8 mouse cellular contexts compared by ENCODE assay signal in genomic region chr4:141962811-141963685, GRCm38 (mm10). TPM values are rescaled to one million over a fixed set of nuclear protein-coding genes. Genes with fewer than 3 reads are reported as not detected.
DNase-seq lines count a peak whose midpoint lies in the region; ATAC-seq and TF ChIP-seq lines count a peak whose summit lies in the region.

No protein-coding gene starts in this region.

- WGBS in heart, embryonic 11.5 days (ENCODE audit: insufficient replicate concordance) = 10% methylated on average over 23 of the region's 23 CpGs

- peak; percentile 65 for DNase-seq in gastrocnemius, adult 2 months
- no peak for DNase-seq in gastrocnemius, adult 8-10 months (ENCODE audit: low spot score in 2 of 2)
- peak; percentile 30 to 43 for DNase-seq in CD8-positive naive resting alpha-beta T cell, adult 2 months (ENCODE audit: low read depth in 2 of 2, low spot score in 2 of 2)
- peak; percentile 18 for DNase-seq in c-Kit-positive CD71-positive TER-119-positive erythroid progenitor cells, embryonic 14.5 days (ENCODE audit: low spot score)
- DNase-seq in kidney, postnatal 36 days = peak; percentile 21 to 79
- peak; percentile 65 for DNase-seq in testis, postnatal 14 days (ENCODE audit: low spot score)

- intact Hi-C loops in gastrocnemius, adult 2 months (cut with DNase I) = no loop called here

- H3K27ac ChIP-seq in gastrocnemius, adult 2 months = no peak overlapping the region
- H3K27ac ChIP-seq in heart, embryonic 11.5 days (ENCODE audit: low read depth, low read length) = no peak overlapping the region

- no peak overlapping the region for H3K9ac ChIP-seq in heart, embryonic 11.5 days (ENCODE audit: low read depth, low read length)

- H3K4me2 ChIP-seq in heart, embryonic 11.5 days = peak overlapping the region; percentile 40

- TF ChIP-seq CTCF in gastrocnemius, adult 2 months (IDR thresholded peaks at IDR 0.05) = peak; percentile 80

- H3K9me3 ChIP-seq in heart, embryonic 11.5 days (replicated peaks; ENCODE audit: control insufficient read depth, low read length) = 0 out of 2 replicates have a peak, but pooled peaks cover 6% of the 10 kb centered on the region

- H3K36me3 ChIP-seq in heart, embryonic 11.5 days (ENCODE audit: control insufficient read depth, insufficient read depth, low read length) = no peaks in the 10 kb centered on the region

- H3K27me3 ChIP-seq in heart, embryonic 11.5 days (ENCODE audit: control insufficient read depth, insufficient read depth, low read length) = no peaks in the 10 kb centered on the region

- ATAC-seq in heart, embryonic 11.5 days (replicated peaks; ENCODE audit: insufficient number of reproducible peaks, low FRiP score, low TSS enrichment) = no peak
- ATAC-seq in megakaryocyte progenitor cell, adult 5-6 weeks (replicated peaks; ENCODE audit: poor library complexity) = peak; percentile 73

- peaks cover 18% of the 10 kb centered on the region for H3K4me1 ChIP-seq in heart, embryonic 11.5 days (ENCODE audit: control insufficient read depth, insufficient read depth, low read length)

- no peak overlapping the region for H3K4me3 ChIP-seq in gastrocnemius, adult 2 months
- H3K4me3 ChIP-seq in heart, embryonic 11.5 days (ENCODE audit: low read depth, low read length) = no peak overlapping the region

RNA-seq across cellular contexts. Expression of gene Fhad1, which starts 51.8 kb away (rescaled TPM):
- not detected for total RNA-seq in gastrocnemius, adult 2 months (2021)
- total RNA-seq in gastrocnemius, adult 8-10 months (2022) = not detected
- polyA plus RNA-seq in heart, embryonic 11.5 days (2014; fragmentation: Nextera tagmentation; extraction: Ambion mirVana) = 3.8 and 7.1 TPM in 2 replicates
- total RNA-seq in megakaryocyte progenitor cell, adult 5-6 weeks (2015) = 0.20 TPM in 1 of 2 replicates, not detected in the other
- 1.2 TPM in 1 of 2 replicates, not detected in the other for total RNA-seq in megakaryocyte progenitor cell, adult 5-6 weeks (2017)

Comparison
In these comparisons a context has a peak if more than half of its experiments do, and no peak if none do; other contexts are left out.
1. DNase-seq: peak in gastrocnemius, adult 2 months (single experiment), CD8-positive naive resting alpha-beta T cell, adult 2 months (2 of 2), c-Kit-positive CD71-positive TER-119-positive erythroid progenitor cells, embryonic 14.5 days (single experiment), kidney, postnatal 36 days (2 of 2) and testis, postnatal 14 days (single experiment); none in gastrocnemius, adult 8-10 months (0 of 2).